ENCODE assay signal across 8 mouse cellular contexts in genomic region chr13:45872041-45872746, GRCm38 (mm10).
DNase-seq lines count a peak whose midpoint lies in the region; ATAC-seq and TF ChIP-seq lines count a peak whose summit lies in the region.

No protein-coding gene starts in this region.

- no peak for TF ChIP-seq CTCF in liver, adult 2 months (IDR thresholded peaks at IDR 0.05; ENCODE audit: low read depth, low read length)
- TF ChIP-seq CTCF in kidney, postnatal 0 days (IDR thresholded peaks at IDR 0.05; ENCODE audit: low read depth), result no peak

- no peaks in the 10 kb centered on the region for H3K9me3 ChIP-seq in kidney, postnatal 0 days (replicated peaks; ENCODE audit: low read length)
- no peaks in the 10 kb centered on the region for H3K9me3 ChIP-seq in midbrain, embryonic 14.5 days (ENCODE audit: control insufficient read depth, low read length)

- peaks cover 11% of the 10 kb centered on the region; the same call in 1 of the 2 replicates for H3K36me3 ChIP-seq in liver, adult 2 months (ENCODE audit: control insufficient read depth, insufficient read depth, low read length)
- H3K36me3 ChIP-seq in kidney, postnatal 0 days (ENCODE audit: insufficient read depth, low read length), result no peaks in the 10 kb centered on the region
- no peaks in the 10 kb centered on the region for H3K36me3 ChIP-seq in midbrain, embryonic 14.5 days (ENCODE audit: control insufficient read depth, insufficient read depth, low read length)

- 0 out of 2 replicates have a peak, but pooled peaks have one; percentile 61 for ATAC-seq in kidney, postnatal 0 days (replicated peaks; ENCODE audit: low FRiP score, low read depth)
- no peak for ATAC-seq in midbrain, embryonic 14.5 days (ENCODE audit: low FRiP score, low TSS enrichment)

- peaks cover 2% of the 10 kb centered on the region for H3K4me1 ChIP-seq in liver, adult 2 months (ENCODE audit: control insufficient read depth, insufficient read depth, low read length)
- no peaks in the 10 kb centered on the region for H3K4me1 ChIP-seq in brown adipose tissue, adult 24 weeks (ENCODE audit: control insufficient read depth, insufficient read depth, insufficient read length, low read length)
- no peaks in the 10 kb centered on the region for H3K4me1 ChIP-seq in kidney, postnatal 0 days (replicated peaks; ENCODE audit: insufficient read depth, low read length)
- H3K4me1 ChIP-seq in midbrain, embryonic 14.5 days (ENCODE audit: control insufficient read depth, insufficient read depth, low read length), result no peaks in the 10 kb centered on the region

- H3K4me2 ChIP-seq in kidney, postnatal 0 days (ENCODE audit: low read length), result peak overlapping the region; percentile 42
- H3K4me2 ChIP-seq in midbrain, embryonic 14.5 days (ENCODE audit: low read length), result no peak overlapping the region

- peaks cover 6% of the 10 kb centered on the region; the same call in 1 of the 2 replicates for H3K79me2 ChIP-seq in liver, adult 2 months (ENCODE audit: control insufficient read depth, insufficient read depth, low read length)

- peak overlapping the region; percentile 56 for H3K4me3 ChIP-seq in liver, adult 2 months (ENCODE audit: insufficient read depth, low read depth, low read length)
- H3K4me3 ChIP-seq in brown adipose tissue, adult 24 weeks (ENCODE audit: insufficient read depth, low read depth, low read length), result peak overlapping the region; percentile 47
- H3K4me3 ChIP-seq in kidney, postnatal 0 days (replicated peaks; ENCODE audit: low read depth, low read length), result no peak overlapping the region
- H3K4me3 ChIP-seq in midbrain, embryonic 14.5 days (replicated peaks; ENCODE audit: low read depth, low read length), result no peak overlapping the region

- 69% methylated on average over 14 of the region's 14 CpGs for WGBS in liver, adult 2 months
- WGBS in kidney, postnatal 0 days, result 42% methylated on average over 14 of the region's 14 CpGs
- 91% methylated on average over 14 of the region's 14 CpGs for WGBS in midbrain, embryonic 14.5 days

- H3K27me3 ChIP-seq in liver, adult 2 months (ENCODE audit: control insufficient read depth, insufficient read depth, low read length), result no peaks in the 10 kb centered on the region
- no peaks in the 10 kb centered on the region for H3K27me3 ChIP-seq in kidney, postnatal 0 days (ENCODE audit: insufficient read depth, low read length)
- H3K27me3 ChIP-seq in midbrain, embryonic 14.5 days (ENCODE audit: control insufficient read depth, insufficient read depth, low read length), result no peaks in the 10 kb centered on the region

- H3K27ac ChIP-seq in liver, adult 2 months (replicated peaks; ENCODE audit: insufficient read depth, low read depth, low read length), result peak overlapping the region; percentile 67
- peak overlapping the region; percentile 41 for H3K27ac ChIP-seq in brown adipose tissue, adult 24 weeks (replicated peaks; ENCODE audit: low read depth, low read length)
- no peak overlapping the region for H3K27ac ChIP-seq in kidney, postnatal 0 days
- H3K27ac ChIP-seq in midbrain, embryonic 14.5 days (replicated peaks; ENCODE audit: low read depth, low read length), result no peak overlapping the region

- no peak for TF ChIP-seq POLR2A in liver, adult 2 months (IDR thresholded peaks at IDR 0.05; ENCODE audit: extremely low read depth, insufficient read depth, low read length)

- H3K9ac ChIP-seq in liver, adult 2 months (ENCODE audit: low read depth, low read length), result peak overlapping the region; percentile 47; the same call in 1 of the 2 replicates
- no peak overlapping the region for H3K9ac ChIP-seq in kidney, postnatal 0 days (ENCODE audit: low read depth, low read length)
- H3K9ac ChIP-seq in midbrain, embryonic 14.5 days (replicated peaks; ENCODE audit: low read length), result no peak overlapping the region

- peak; percentile 26 for DNase-seq in liver, adult 2 months (ENCODE audit: extremely low read depth, low read depth, low spot score)
- no peak for DNase-seq in liver
- DNase-seq in kidney, postnatal 0 days (ENCODE audit: low spot score), result peak; percentile 60
- DNase-seq in thymus, postnatal 14 days, result peak; percentile 40
- no peak for DNase-seq in ovary, adult 18-20 months (ENCODE audit: low spot score)
- no peak for DNase-seq in midbrain, embryonic 14.5 days
- DNase-seq in urinary bladder, adult 2 months (ENCODE audit: low spot score), result no peak

Comparison
In these comparisons a context has a peak if more than half of its experiments do, and no peak if none do; other contexts are left out.
1. DNase-seq: peak in liver, adult 2 months (single experiment), kidney, postnatal 0 days (single experiment) and thymus, postnatal 14 days (single experiment); none in liver (single experiment), ovary, adult 18-20 months (single experiment), midbrain, embryonic 14.5 days (single experiment) and urinary bladder, adult 2 months (single experiment).
2. H3K27ac ChIP-seq: peak in liver, adult 2 months (single experiment) and brown adipose tissue, adult 24 weeks (single experiment); none in kidney, postnatal 0 days (single experiment) and midbrain, embryonic 14.5 days (single experiment).
3. H3K4me3 ChIP-seq: peak in liver, adult 2 months (single experiment) and brown adipose tissue, adult 24 weeks (single experiment); none in kidney, postnatal 0 days (single experiment) and midbrain, embryonic 14.5 days (single experiment).